Mouse (Mus musculus) spleen, adult 2 months (tissue): ENCODE results near the gene Olfr48. TPM values are rescaled to one million over a fixed set of nuclear protein-coding genes. Genes with fewer than 3 reads are reported as not detected.

Source experiments
- DNase-seq, 2 experiments: peaks; one replicate each; pipeline versions ENCODE4 v3.0.0 to v3.0.0-alpha.2; 2012 to 2021; ENCODE audit warnings: low spot score in 2 of 2, low read depth in 1 of 2
- H3K27ac ChIP-seq: fragments of 200-500 bp; 2 replicates; pipeline ENCODE4 v1.5.1; 2012; ENCODE audit warnings: low read length, inconsistent platforms; ENCODE audit not compliant: insufficient read depth
- H3K27me3 ChIP-seq: fragments of 200-500 bp; 2 replicates; pipeline ENCODE4 v1.6.1; 2012; ENCODE audit warnings: mild to moderate bottlenecking, moderate library complexity, low read length, inconsistent platforms; ENCODE audit not compliant: control insufficient read depth, insufficient read depth
- H3K36me3 ChIP-seq: fragments of 200-500 bp; 2 replicates; pipeline ENCODE4 v1.6.1; 2012; ENCODE audit warnings: mild to moderate bottlenecking, low read length, inconsistent platforms; ENCODE audit not compliant: control insufficient read depth, insufficient read depth
- H3K4me1 ChIP-seq: fragments of 200-500 bp; 2 replicates; pipeline ENCODE4 v1.6.1; 2011; ENCODE audit warnings: inconsistent platforms; ENCODE audit not compliant: control insufficient read depth, insufficient read depth, insufficient read length
- H3K4me3 ChIP-seq: fragments of 200-500 bp; 2 replicates; pipeline ENCODE4 v1.5.1; 2011; ENCODE audit warnings: mild to moderate bottlenecking, inconsistent platforms; ENCODE audit not compliant: insufficient read depth, insufficient read length; ENCODE audit errors: extremely low read depth
- CTCF ChIP-seq: fragments of 200-500 bp; IDR thresholded peaks from 2 replicates; pipeline ENCODE4 v1.5.1; 2011; ENCODE audit warnings: mild to moderate bottlenecking, inconsistent platforms; ENCODE audit not compliant: insufficient read depth, insufficient read length, insufficient replicate concordance; ENCODE audit errors: extremely low read depth
- POLR2A ChIP-seq: fragments of 200-500 bp; IDR thresholded peaks from 2 replicates; pipeline ENCODE4 v1.6.1; 2011; ENCODE audit warnings: low read depth, low read length, inconsistent platforms
- WGBS: fragments of 180-500 bp; shearing (Covaris S2); methylation state at CpG from one replicate; pipeline ENCODE4 v1.1.7; 2018; 5-methylcytosine and 5-hydroxymethylcytosine counted together
- polyA plus RNA-seq: library from polyadenylated mRNA; depleted of rRNA; stranded (reverse); fragments of >200 nt; gene quantifications from 2 replicates; pipeline ENCODE4 v1.2.3, GENCODE M21; 2012; rRNA removed

Gene Olfr48
- polyA plus RNA-seq = not detected in 2 replicates

- Histone ChIP-seq H3K27me3 (no peaks in the 10 kb centered on the region), H3K4me1 (no peaks in the 10 kb centered on the region), H3K36me3 (no peaks in the 10 kb centered on the region), H3K27ac (no peak within 1 kb of the TSS), H3K4me3 (no peak within 1 kb of the TSS)
- 85% methylated on average over 5 of the region's 5 CpGs for WGBS
- TF ChIP-seq POLR2A (no peak), CTCF (no peak)
- no peak for DNase-seq
These were observed at the start of gene Olfr48 for GRCm38 (mm10) chr2:89848105-89848504. TSS of gene Olfr48 (minus strand) at chr2:89848205.

GRCm38 (mm10) chr2:89878137-89878536, 30.1 kb upstream of the Olfr48 start, which contains the start of gene Olfr1257:
TSS of gene Olfr1257 (plus strand) at chr2:89878437.
- Histone ChIP-seq H3K27me3 (no peaks in the 10 kb centered on the region), H3K36me3 (no peaks in the 10 kb centered on the region), H3K4me1 (no peaks in the 10 kb centered on the region), H3K27ac (no peak within 1 kb of the TSS), H3K4me3 (no peak within 1 kb of the TSS)
- 95% methylated on average over 1 of the region's 1 CpGs for WGBS
- TF ChIP-seq POLR2A = no peak
- TF ChIP-seq CTCF = no peak
- DNase-seq = no peak

GRCm38 (mm10) chr2:89849230-89849629, 1.2 kb upstream of the Olfr48 start:
- no peaks in the 10 kb centered on the region for H3K27me3 ChIP-seq
- H3K4me3 ChIP-seq = no peak overlapping the region
- TF ChIP-seq POLR2A = no peak
- TF ChIP-seq CTCF = no peak
- 85% methylated on average over 1 of the region's 1 CpGs for WGBS
- H3K36me3 ChIP-seq = no peaks in the 10 kb centered on the region
- DNase-seq = no peak
- no peaks in the 10 kb centered on the region for H3K4me1 ChIP-seq
- no peak overlapping the region for H3K27ac ChIP-seq

- no peak within 1 kb of the TSS for H3K4me3 ChIP-seq
- H3K4me1 ChIP-seq = no peaks in the 10 kb centered on the region
- H3K27me3 ChIP-seq = no peaks in the 10 kb centered on the region
- DNase-seq = no peak
- H3K27ac ChIP-seq = no peak within 1 kb of the TSS
- TF ChIP-seq POLR2A (no peak), CTCF (no peak)
- 67% methylated on average over 2 of the region's 2 CpGs for WGBS
- no peaks in the 10 kb centered on the region for H3K36me3 ChIP-seq
These were observed 6.5 kb downstream of the Olfr48 start, which contains the start of gene Olfr1256 for GRCm38 (mm10) chr2:89841455-89841854. TSS of gene Olfr1256 (minus strand) at chr2:89841555.

- no peak for DNase-seq
- Histone ChIP-seq H3K36me3 (no peaks in the 10 kb centered on the region), H3K4me1 (no peaks in the 10 kb centered on the region), H3K27ac (no peak overlapping the region), H3K4me3 (no peak overlapping the region), H3K27me3 (no peaks in the 10 kb centered on the region)
- 85% methylated on average over 1 of the region's 1 CpGs for WGBS
- TF ChIP-seq POLR2A = no peak
- no peak for TF ChIP-seq CTCF
These were observed 27.8 kb downstream of the Olfr48 start for GRCm38 (mm10) chr2:89820216-89820615.

GRCm38 (mm10) chr2:89811751-89812150, 36.3 kb downstream of the Olfr48 start, which contains the start of gene Olfr1255:
TSS of gene Olfr1255 (plus strand) at chr2:89812051.
- H3K4me3 ChIP-seq = no peak within 1 kb of the TSS
- no peak within 1 kb of the TSS for H3K27ac ChIP-seq
- 85% methylated on average over 3 of the region's 3 CpGs for WGBS
- H3K4me1 ChIP-seq = no peaks in the 10 kb centered on the region
- H3K36me3 ChIP-seq = no peaks in the 10 kb centered on the region
- DNase-seq = no peak
- H3K27me3 ChIP-seq = no peaks in the 10 kb centered on the region
- no peak for TF ChIP-seq POLR2A
- TF ChIP-seq CTCF = no peak

- no peaks in the 10 kb centered on the region for H3K4me1 ChIP-seq
- no peak overlapping the region for H3K4me3 ChIP-seq
- no peaks in the 10 kb centered on the region for H3K27me3 ChIP-seq
- H3K27ac ChIP-seq = no peak overlapping the region
- TF ChIP-seq POLR2A = no peak
- no peak for TF ChIP-seq CTCF
- DNase-seq = no peak
- WGBS = 77% methylated on average over 2 of the region's 2 CpGs
- no peaks in the 10 kb centered on the region for H3K36me3 ChIP-seq
These were observed 37.3 kb downstream of the Olfr48 start for GRCm38 (mm10) chr2:89810751-89811150.
